Mouse (Mus musculus): ENCODE results near the gene Nemp1.
"Not testable (repeated sequence)": the region's sequence is repeated elsewhere in the genome, so short reads cannot be mapped to it uniquely, and the experiment has no call there.

Nemp1 gene

GRCm38 (mm10) chr10:127652906-127653638 is 13.6 kb upstream of the Nemp1 start:
- DNase-seq = no peak

- no peak for DNase-seq
These were observed 11.6 kb upstream of the Nemp1 start for GRCm38 (mm10) chr10:127654970-127655579.

GRCm38 (mm10) chr10:127657617-127658016 is 9.1 kb upstream of the Nemp1 start:
- not testable (repeated sequence) for DNase-seq

- no peak for DNase-seq
These were observed 8.6 kb upstream of the Nemp1 start for GRCm38 (mm10) chr10:127658076-127658475.

- no peak for DNase-seq
These were observed 7.2 kb upstream of the Nemp1 start for GRCm38 (mm10) chr10:127659551-127659950.

- peak; percentile 64 for DNase-seq
These were observed 5.3 kb upstream of the Nemp1 start for GRCm38 (mm10) chr10:127661291-127661914.

- DNase-seq = peak; percentile 76
These were observed 4.6 kb upstream of the Nemp1 start for GRCm38 (mm10) chr10:127661915-127662663.

GRCm38 (mm10) chr10:127662666-127663253 is 3.9 kb upstream of the Nemp1 start:
- DNase-seq = no peak

GRCm38 (mm10) chr10:127663590-127663989 is 3.1 kb upstream of the Nemp1 start:
- peak; percentile 69 for DNase-seq

- no peak for DNase-seq
These were observed 2.5 kb upstream of the Nemp1 start for GRCm38 (mm10) chr10:127664166-127664565.

GRCm38 (mm10) chr10:127664891-127665290 is 1.8 kb upstream of the Nemp1 start:
- DNase-seq = no peak

GRCm38 (mm10) chr10:127665366-127666181 is 1.1 kb upstream of the Nemp1 start:
- DNase-seq = peak; percentile 60

GRCm38 (mm10) chr10:127667269-127668092 is 780 bp downstream of the Nemp1 start:
- DNase-seq = peak; percentile 87

- peak; percentile 79 for DNase-seq
These were observed 1.7 kb downstream of the Nemp1 start, which contains the start of gene Nab2 for GRCm38 (mm10) chr10:127668093-127669050. TSS of gene Nab2 (minus strand) at chr10:127668568.

- DNase-seq = peak; percentile 67
These were observed 2.5 kb downstream of the Nemp1 start for GRCm38 (mm10) chr10:127669170-127669569.

GRCm38 (mm10) chr10:127670185-127670584 is 3.5 kb downstream of the Nemp1 start:
- no peak for DNase-seq

- DNase-seq = no peak
These were observed 4.6 kb downstream of the Nemp1 start for GRCm38 (mm10) chr10:127671276-127671675.

GRCm38 (mm10) chr10:127674046-127674655 is 7.5 kb downstream of the Nemp1 start:
- peak; percentile 48 for DNase-seq

Data from cerebellum, adult 11-12 months (tissue).